Mouse (Mus musculus) ES-E14 (cell line): ENCODE measurements at regions not wholly inside any gene's neighbourhood (a gene's known extent, or its start where the extent isn't known, plus 50 kb on each side); places are given as distances from the start of the nearest gene placed in this dataset.

ENCODE experiments used
- DNase-seq: peaks from one replicate; pipeline ENCODE4 v3.0.0-alpha.2; 2013; ENCODE audit warnings: low read depth, low spot score
- H3K27ac ChIP-seq: 2 replicates; pipeline ENCODE4 v1.5.1; 2012; ENCODE audit warnings: low read depth, mild to moderate bottlenecking, low read length, moderate library complexity, mixed read lengths; ENCODE audit not compliant: poor library complexity, insufficient read depth, severe bottlenecking
- H3K36me3 ChIP-seq: 2 replicates; pipeline ENCODE4 v1.6.1; 2012; ENCODE audit warnings: mild to moderate bottlenecking, low read length, moderate library complexity, mixed read lengths; ENCODE audit not compliant: control insufficient read depth, poor library complexity, insufficient read depth, severe bottlenecking
- H3K4me1 ChIP-seq, 2 experiments: fragments of 150-350 bp in 1 of 2; sonication (generic) in 1 of 2; 2 replicates each; pipeline ENCODE4 v1.6.1; 2012; ENCODE audit warnings: low read length in 2 of 2, mild to moderate bottlenecking in 1 of 2, mixed read lengths in 1 of 2; ENCODE audit not compliant: control insufficient read depth in 2 of 2, insufficient read depth in 2 of 2, poor library complexity in 1 of 2
- H3K4me3 ChIP-seq, 2 experiments: fragments of 150-350 bp in 1 of 2; sonication (generic) in 1 of 2; 2 replicates each; pipeline ENCODE4 v1.5.1; 2012; ENCODE audit warnings: low read length in 2 of 2, low read depth in 1 of 2, mild to moderate bottlenecking in 1 of 2, mixed read lengths in 1 of 2; ENCODE audit not compliant: insufficient read depth in 1 of 2, poor library complexity in 1 of 2, severe bottlenecking in 1 of 2
- H3K9ac ChIP-seq: 2 replicates; pipeline ENCODE4 v1.6.1; 2012; ENCODE audit warnings: low read depth, mild to moderate bottlenecking, low read length, mixed read lengths; ENCODE audit not compliant: poor library complexity, insufficient read depth, severe bottlenecking
- H3K9me3 ChIP-seq: fragments of 150-350 bp; sonication (generic); 2 replicates; pipeline ENCODE4 v1.6.1; 2012; ENCODE audit warnings: low read depth, mild to moderate bottlenecking, low read length; ENCODE audit not compliant: control insufficient read depth, insufficient read depth
- CHD2 ChIP-seq: IDR thresholded peaks from 2 replicates; pipeline ENCODE4 v1.6.1; 2014; ENCODE audit warnings: mild to moderate bottlenecking, low read depth, low read length, inconsistent platforms
- HCFC1 ChIP-seq: IDR thresholded peaks from 2 replicates; pipeline ENCODE4 v1.6.1; 2012; ENCODE audit warnings: low read length, inconsistent platforms, borderline replicate concordance; ENCODE audit not compliant: insufficient read depth
- MAFK ChIP-seq: IDR thresholded peaks from 2 replicates; pipeline ENCODE4 v1.6.1; 2014; ENCODE audit warnings: mild to moderate bottlenecking, low read depth, low read length, inconsistent platforms; ENCODE audit not compliant: insufficient read depth
- ZC3H11A ChIP-seq: IDR thresholded peaks from 2 replicates; pipeline ENCODE4 v1.6.1; 2012; ENCODE audit warnings: low read depth, mild to moderate bottlenecking, inconsistent platforms, low read length, borderline replicate concordance
- ZNF384 ChIP-seq: IDR thresholded peaks from 2 replicates; pipeline ENCODE4 v1.6.1; 2012; ENCODE audit warnings: low read depth, low read length, inconsistent platforms
- in situ Hi-C, 2 experiments: fragments of 600-800 bp; cut with MboI; formaldehyde crosslinking; loops; one replicate each; pipeline ENCODE4 v1.15.1; 2025; ENCODE audit warnings: low sequenced_read_pairs in 2 of 2, inconsistent platforms in 1 of 2; ENCODE audit not compliant: unreplicated experiment in 2 of 2

DNA sequence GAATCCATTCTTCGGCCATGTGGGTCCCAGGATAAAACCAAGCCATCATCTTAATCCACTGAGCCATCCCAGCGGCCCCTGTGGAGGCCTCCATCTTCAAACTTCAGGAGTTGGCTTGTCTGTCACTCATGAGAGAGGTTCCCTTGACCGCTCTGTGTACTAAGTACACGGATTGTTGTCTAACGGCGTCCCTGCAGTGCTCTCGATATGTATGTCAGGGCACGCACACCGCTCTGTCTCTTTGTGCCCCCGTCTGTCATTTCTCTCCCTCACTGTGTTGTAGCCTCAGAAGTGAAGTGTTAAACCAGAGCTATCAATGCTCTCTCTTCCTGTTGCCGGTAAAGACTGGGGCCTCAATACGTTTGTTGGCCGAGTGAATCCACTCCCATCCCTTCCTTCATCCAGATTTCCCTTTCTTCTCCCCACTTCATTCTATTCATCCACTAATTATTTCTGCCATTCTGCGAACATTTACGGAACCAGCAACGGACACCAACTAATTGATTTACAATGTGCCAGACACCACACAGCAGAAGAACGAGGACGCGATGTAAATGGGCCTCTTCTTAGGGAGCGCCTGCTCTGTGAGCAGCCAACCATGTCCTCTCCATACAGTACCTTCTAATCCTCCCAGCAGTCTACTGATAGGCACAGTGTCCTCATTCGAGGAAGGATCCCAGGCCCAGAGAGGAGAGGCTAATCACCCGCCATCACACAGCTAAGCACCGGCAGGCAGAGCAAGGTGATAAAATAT lies 199.6 kb downstream of the Gm11011 start:
- in situ Hi-C loops, result no loop called here
- Histone ChIP-seq H3K27ac (no peak overlapping the region), H3K36me3 (no peaks in the 10 kb centered on the region), H3K4me1 (no peaks in the 10 kb centered on the region), H3K4me3 (no peak overlapping the region), H3K9me3 (no peaks in the 10 kb centered on the region), H3K9ac (no peak overlapping the region)
- TF ChIP-seq HCFC1 (no peak), CHD2 (no peak), MAFK (no peak), ZC3H11A (no peak), ZNF384 (no peak)
- no peak for DNase-seq

DNA sequence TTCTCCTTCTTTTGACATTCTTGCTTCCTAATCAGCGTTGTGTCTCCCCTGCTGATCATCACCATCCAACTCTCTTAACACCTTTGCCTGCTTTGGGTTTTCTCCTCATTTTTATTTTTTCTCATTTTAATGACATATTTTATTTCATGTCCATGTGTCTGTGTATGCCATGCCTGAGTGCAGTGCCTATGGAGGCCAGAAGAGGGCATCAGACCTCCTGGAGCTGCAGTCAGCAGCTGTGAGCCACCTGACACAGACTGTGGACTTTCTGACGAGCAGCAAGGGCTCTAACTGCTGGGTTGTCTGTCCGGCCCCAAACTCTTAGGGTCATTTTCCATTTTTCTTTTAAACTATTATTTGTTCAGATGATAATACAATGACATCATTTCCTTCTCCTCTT lies 203.8 kb downstream of the Gm11011 start:
- Histone ChIP-seq H3K9ac (no peak overlapping the region), H3K4me1 (no peaks in the 10 kb centered on the region), H3K36me3 (no peaks in the 10 kb centered on the region), H3K9me3 (no peaks in the 10 kb centered on the region), H3K4me3 (no peak overlapping the region), H3K27ac (no peak overlapping the region)
- in situ Hi-C loops, result no loop called here
- TF ChIP-seq ZC3H11A (no peak), MAFK (no peak), CHD2 (no peak), HCFC1 (no peak), ZNF384 (no peak)
- DNase-seq, result no peak

DNA sequence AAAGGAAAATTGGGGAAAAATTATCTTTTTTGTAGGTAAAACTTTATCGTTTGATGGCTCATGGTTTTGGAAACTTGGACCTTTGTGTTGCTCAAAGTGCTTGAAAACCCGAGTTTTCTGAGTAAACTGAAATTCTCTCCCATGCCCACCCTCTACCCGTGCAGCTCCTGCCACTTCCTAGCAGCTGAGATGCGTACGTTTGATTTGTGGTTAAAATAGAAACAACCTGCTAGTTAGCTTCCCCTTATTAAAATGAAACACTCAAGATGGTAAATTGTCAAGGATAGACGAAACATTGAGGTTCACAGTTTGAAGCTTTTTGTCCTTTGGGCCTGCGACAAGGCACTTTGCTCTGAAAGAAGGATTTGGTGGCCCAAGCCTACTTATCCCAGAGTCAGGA lies 214.5 kb downstream of the Gm11011 start:
- no peak for DNase-seq
- no peak overlapping the region for H3K27ac ChIP-seq
- H3K9ac ChIP-seq, result no peak overlapping the region
- H3K9me3 ChIP-seq, result no peaks in the 10 kb centered on the region
- in situ Hi-C loops, result no loop called here
- no peaks in the 10 kb centered on the region for H3K36me3 ChIP-seq
- TF ChIP-seq CHD2 (no peak), ZNF384 (no peak), HCFC1 (no peak), ZC3H11A (no peak), MAFK (no peak)
- no peak overlapping the region for H3K4me3 ChIP-seq
- no peaks in the 10 kb centered on the region for H3K4me1 ChIP-seq

DNA sequence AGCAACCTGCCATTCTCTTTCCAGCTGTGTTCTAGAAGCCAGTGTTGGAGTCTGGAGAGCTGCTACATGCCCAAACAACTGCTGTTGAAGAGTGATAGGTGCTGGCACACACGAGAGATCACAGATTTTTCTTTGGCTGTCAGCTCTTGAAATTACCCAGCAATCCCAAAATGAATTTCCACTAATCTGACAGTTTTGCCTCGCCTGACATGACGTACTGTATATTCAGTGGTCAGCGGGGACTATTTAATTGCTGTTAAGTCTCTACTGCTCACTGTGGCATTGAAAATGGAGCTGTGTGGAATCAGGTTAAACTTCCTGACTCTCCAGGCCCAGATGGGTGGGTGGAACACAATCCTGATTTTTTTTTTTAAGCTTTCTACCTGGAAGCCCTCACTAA lies 222.5 kb downstream of the Gm11011 start:
- no peaks in the 10 kb centered on the region for H3K4me1 ChIP-seq
- no peaks in the 10 kb centered on the region for H3K9me3 ChIP-seq
- no peak overlapping the region for H3K27ac ChIP-seq
- H3K36me3 ChIP-seq, result no peaks in the 10 kb centered on the region
- DNase-seq, result no peak
- in situ Hi-C loops, result no loop called here
- no peak overlapping the region for H3K4me3 ChIP-seq
- H3K9ac ChIP-seq, result no peak overlapping the region
- TF ChIP-seq ZNF384, result no peak
- no peak for TF ChIP-seq ZC3H11A
- no peak for TF ChIP-seq HCFC1
- no peak for TF ChIP-seq CHD2
- no peak for TF ChIP-seq MAFK
